Comparison of ENCODE assay signal across 19 mouse cellular contexts in genomic region chr11:26794629-26794966, GRCm38 (mm10).
"Had no signal": no experiment of that assay in that cellular context is flagged by ENCODE, and none has a peak within 500 bp of the region (broad histone marks: within the 10 kb centered on the region; RNA-seq: fewer than 3 reads in every experiment).

No protein-coding gene starts in this region.

- H3K9me3 ChIP-seq: limb, embryonic 10.5 days; limb, embryonic 13.5 days; liver, embryonic 12.5 days; liver, embryonic 15.5 days; lung, embryonic 15.5 days; megakaryocyte, embryonic 14.5 days; midbrain, embryonic 10.5 days; midbrain, embryonic 15.5 days had no signal

- H3K27me3 ChIP-seq: limb, embryonic 13.5 days; liver, embryonic 12.5 days; liver, embryonic 15.5 days; lung, embryonic 15.5 days; megakaryocyte, embryonic 14.5 days; midbrain, embryonic 15.5 days had no signal

- H3K4me2 ChIP-seq: limb, embryonic 13.5 days; liver, embryonic 12.5 days; liver, embryonic 15.5 days; lung, embryonic 15.5 days; midbrain, embryonic 15.5 days had no signal

- H3K4me3 ChIP-seq: limb, embryonic 10.5 days; limb, embryonic 13.5 days; liver, embryonic 12.5 days; liver, embryonic 15.5 days; lung, embryonic 15.5 days; megakaryocyte, embryonic 14.5 days; midbrain, embryonic 10.5 days; midbrain, embryonic 15.5 days had no signal

- ATAC-seq: liver, embryonic 12.5 days had no signal

- H3K36me3 ChIP-seq: limb, embryonic 10.5 days; limb, embryonic 13.5 days; liver, embryonic 12.5 days; liver, embryonic 15.5 days; lung, embryonic 15.5 days; midbrain, embryonic 10.5 days; midbrain, embryonic 15.5 days had no signal

- DNase-seq: kidney, adult 18-20 months; kidney, adult 9 months; kidney, postnatal 14 days; kidney, postnatal 4 days; liver; lung, adult 18-20 months; lung, postnatal 10 days; lung, postnatal 36 days; thymus, adult 2 months; thymus, postnatal 14 days had no signal

- H3K9ac ChIP-seq: limb, embryonic 13.5 days; liver, embryonic 12.5 days; liver, embryonic 15.5 days; lung, embryonic 15.5 days; midbrain, embryonic 15.5 days had no signal

- H3K4me1 ChIP-seq: limb, embryonic 10.5 days; limb, embryonic 13.5 days; liver, embryonic 12.5 days; liver, embryonic 15.5 days; lung, embryonic 15.5 days; megakaryocyte, embryonic 14.5 days; midbrain, embryonic 10.5 days; midbrain, embryonic 15.5 days had no signal

- H3K27ac ChIP-seq: limb, embryonic 10.5 days; limb, embryonic 13.5 days; liver, embryonic 12.5 days; liver, embryonic 15.5 days; lung, embryonic 15.5 days; midbrain, embryonic 10.5 days; midbrain, embryonic 15.5 days; stomach, postnatal 0 days had no signal
